Comparison of ENCODE assay signal across 10 mouse cellular contexts in the genomic region with DNA sequence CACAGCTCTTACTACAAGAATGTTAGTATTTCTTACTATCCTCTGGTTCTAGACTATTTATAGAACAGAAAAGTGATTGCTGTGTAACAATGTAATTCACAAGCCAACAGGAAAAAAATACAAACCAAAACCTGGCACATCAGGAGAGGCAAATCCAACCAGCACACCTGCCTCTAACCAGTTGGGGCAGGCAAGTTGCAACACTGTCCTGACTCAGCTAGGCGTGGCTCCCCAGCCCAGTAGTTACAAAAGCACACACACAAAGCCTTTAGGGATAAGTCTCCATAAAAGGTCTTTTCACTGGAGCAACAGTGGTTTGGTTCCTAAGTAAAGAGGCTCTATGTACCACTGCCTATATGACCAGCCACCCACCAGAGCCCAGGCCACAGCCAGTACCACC. TPM values are rescaled to one million over a fixed set of nuclear protein-coding genes. Genes with fewer than 3 reads are reported as not detected.
A peak's percentile ranks its signal among the peaks of the same experiment; 100 is the strongest.
DNase-seq lines count a peak whose midpoint lies in the region; ATAC-seq and TF ChIP-seq lines count a peak whose summit lies in the region.
"Had no signal": no experiment of that assay in that cellular context is flagged by ENCODE, and none has a peak within 500 bp of the region (broad histone marks: within the 10 kb centered on the region; RNA-seq: fewer than 3 reads in every experiment).

No protein-coding gene starts in this region.

- ATAC-seq in heart, embryonic 11.5 days (replicated peaks; ENCODE audit: insufficient number of reproducible peaks, low FRiP score, low TSS enrichment), result no peak
- ATAC-seq in erythroid progenitor cell, adult 5-6 weeks (replicated peaks; ENCODE audit: low FRiP score, poor library complexity, severe bottlenecking), result 0 out of 2 replicates have a peak, but pooled peaks have one; percentile 31
- ATAC-seq in midbrain, embryonic 13.5 days, result no peak
- no peak for ATAC-seq in hindbrain, embryonic 13.5 days (ENCODE audit: low FRiP score)

- no peak overlapping the region for H3K4me3 ChIP-seq in heart, adult 2 months
- H3K4me3 ChIP-seq in heart, embryonic 11.5 days (ENCODE audit: low read depth, low read length), result no peak overlapping the region
- H3K4me3 ChIP-seq in midbrain, embryonic 13.5 days (replicated peaks), result no peak overlapping the region
- no peak overlapping the region for H3K4me3 ChIP-seq in hindbrain, embryonic 13.5 days

- TF ChIP-seq CTCF in heart, adult 2 months (IDR thresholded peaks at IDR 0.05), result no peak

- WGBS in heart, adult 2 months, result 42% methylated on average over 1 of the region's 1 CpGs
- 70% methylated on average over 1 of the region's 1 CpGs for WGBS in heart, embryonic 11.5 days (ENCODE audit: insufficient replicate concordance)
- 50% methylated on average over 1 of the region's 1 CpGs for whole genome bisulfite sequencing in midbrain, embryonic 13.5 days
- WGBS in hindbrain, embryonic 13.5 days, result 90% methylated on average over 1 of the region's 1 CpGs

- no peak for TF ChIP-seq POLR2A in heart, adult 2 months (IDR thresholded peaks at IDR 0.05; ENCODE audit: insufficient read depth, low read depth, low read length)

- peaks cover 24% of the 10 kb centered on the region for H3K36me3 ChIP-seq in heart, adult 2 months (ENCODE audit: control insufficient read depth, insufficient read depth, low read length)
- no peaks in the 10 kb centered on the region for H3K36me3 ChIP-seq in heart, embryonic 11.5 days (ENCODE audit: control insufficient read depth, insufficient read depth, low read length)
- H3K36me3 ChIP-seq in midbrain, embryonic 13.5 days, result no peaks in the 10 kb centered on the region
- H3K36me3 ChIP-seq in hindbrain, embryonic 13.5 days, result no peaks in the 10 kb centered on the region

- intact Hi-C loops in heart, adult 2 months (cut with DNase I), result no loop called here

- no peaks in the 10 kb centered on the region for H3K27me3 ChIP-seq in heart, adult 2 months (ENCODE audit: control insufficient read depth, insufficient read depth, low read length)
- no peaks in the 10 kb centered on the region for H3K27me3 ChIP-seq in heart, embryonic 11.5 days (ENCODE audit: control insufficient read depth, insufficient read depth, low read length)
- no peaks in the 10 kb centered on the region for H3K27me3 ChIP-seq in midbrain, embryonic 13.5 days
- no peaks in the 10 kb centered on the region for H3K27me3 ChIP-seq in hindbrain, embryonic 13.5 days

- H3K27ac ChIP-seq in heart, adult 2 months, result peak overlapping the region; percentile 11; the same call in 1 of the 2 replicates
- H3K27ac ChIP-seq in heart, embryonic 11.5 days (ENCODE audit: low read depth, low read length), result no peak overlapping the region
- H3K27ac ChIP-seq in midbrain, embryonic 13.5 days, result no peak overlapping the region
- H3K27ac ChIP-seq in hindbrain, embryonic 13.5 days, result no peak overlapping the region

- peaks cover 31% of the 10 kb centered on the region for H3K4me1 ChIP-seq in heart, adult 2 months (ENCODE audit: control insufficient read depth, insufficient read depth, low read length)
- peaks cover 31% of the 10 kb centered on the region for H3K4me1 ChIP-seq in heart, embryonic 11.5 days (ENCODE audit: control insufficient read depth, insufficient read depth, low read length)
- peaks cover 20% of the 10 kb centered on the region for H3K4me1 ChIP-seq in midbrain, embryonic 13.5 days (replicated peaks)
- peaks cover 52% of the 10 kb centered on the region for H3K4me1 ChIP-seq in hindbrain, embryonic 13.5 days (replicated peaks)

- no peaks in the 10 kb centered on the region for H3K9me3 ChIP-seq in heart, embryonic 11.5 days (replicated peaks; ENCODE audit: control insufficient read depth, low read length)
- no peaks in the 10 kb centered on the region for H3K9me3 ChIP-seq in midbrain, embryonic 13.5 days
- no peaks in the 10 kb centered on the region for H3K9me3 ChIP-seq in hindbrain, embryonic 13.5 days

- no peak for DNase-seq in heart, adult 2 months
- peak; percentile 76 for DNase-seq in 416B (ENCODE audit: low read depth)
- peak; percentile 73 for DNase-seq in lung, postnatal 36 days
- no peak for DNase-seq in cerebellum, postnatal 25 days
- DNase-seq: cerebellum, adult 8-10 months; right cerebral cortex, postnatal 4 days had no signal

- TF ChIP-seq EP300 in heart, adult 2 months (IDR thresholded peaks at IDR 0.05; ENCODE audit: insufficient read depth, low read depth, low read length), result 0 out of 2 replicates have a peak, but pooled peaks have one; percentile 30

- H3K4me2 ChIP-seq in heart, embryonic 11.5 days, result no peak overlapping the region
- H3K4me2 ChIP-seq in midbrain, embryonic 13.5 days (replicated peaks), result no peak overlapping the region
- no peak overlapping the region for H3K4me2 ChIP-seq in hindbrain, embryonic 13.5 days

- H3K79me2 ChIP-seq in heart, adult 2 months (replicated peaks; ENCODE audit: control insufficient read depth, insufficient read depth, low read length), result peaks cover 9% of the 10 kb centered on the region

- H3K9ac ChIP-seq in heart, adult 2 months (ENCODE audit: low read depth, low read length), result no peak overlapping the region
- no peak overlapping the region for H3K9ac ChIP-seq in heart, embryonic 11.5 days (ENCODE audit: low read depth, low read length)
- H3K9ac ChIP-seq in midbrain, embryonic 13.5 days (replicated peaks), result no peak overlapping the region
- H3K9ac ChIP-seq in hindbrain, embryonic 13.5 days, result no peak overlapping the region

RNA-seq across cellular contexts. Expression of a gene that starts 20.8 kb away (rescaled TPM):
- 10 to 100 TPM; 68.0 to 76.3 TPM for total RNA-seq in heart, adult 2 months (2021)
- 34.4 and 48.3 TPM in 2 replicates for polyA plus RNA-seq in heart, adult 2 months (2012; rRNA removed)
- 49.5 and 51.3 TPM in 2 replicates for polyA plus RNA-seq in heart, embryonic 11.5 days (2014; fragmentation: Nextera tagmentation; extraction: Ambion mirVana)
- 81.8 and 106 TPM in 2 replicates for total RNA-seq in erythroid progenitor cell, adult 5-6 weeks (2015; ENCODE audit: low replicate concordance)
- 126 and 174 TPM in 2 replicates for total RNA-seq in erythroid progenitor cell, adult 5-6 weeks (2017; ENCODE audit: low replicate concordance)
- 32.3 and 34.4 TPM in 2 replicates for polyA plus RNA-seq in midbrain, embryonic 13.5 days (2015; fragmentation: Nextera tagmentation; extraction: Ambion mirVana)
- polyA plus RNA-seq in hindbrain, embryonic 13.5 days (2015; fragmentation: Nextera tagmentation; extraction: Ambion mirVana), result 29.9 and 30.7 TPM in 2 replicates

RNA-seq across cellular contexts. Expression of a gene that starts 41.5 kb away (rescaled TPM):
- total RNA-seq in heart, adult 2 months (2021), result 10 to 100 TPM; 74.4 to 88.2 TPM
- polyA plus RNA-seq in heart, adult 2 months (2012; rRNA removed), result 95.9 and 113 TPM in 2 replicates
- 48.7 and 49.4 TPM in 2 replicates for polyA plus RNA-seq in heart, embryonic 11.5 days (2014; fragmentation: Nextera tagmentation; extraction: Ambion mirVana)
- 63.4 and 71.7 TPM in 2 replicates for total RNA-seq in erythroid progenitor cell, adult 5-6 weeks (2015; ENCODE audit: low replicate concordance)
- total RNA-seq in erythroid progenitor cell, adult 5-6 weeks (2017; ENCODE audit: low replicate concordance), result 50.3 and 65.2 TPM in 2 replicates
- polyA plus RNA-seq in midbrain, embryonic 13.5 days (2015; fragmentation: Nextera tagmentation; extraction: Ambion mirVana), result 52.0 and 52.2 TPM in 2 replicates
- 45.9 and 48.7 TPM in 2 replicates for polyA plus RNA-seq in hindbrain, embryonic 13.5 days (2015; fragmentation: Nextera tagmentation; extraction: Ambion mirVana)

Comparison
In these comparisons a context has a peak if more than half of its experiments do, and no peak if none do; other contexts are left out.
1. DNase-seq: peak in 416B (single experiment) and lung, postnatal 36 days (single experiment); none in heart, adult 2 months (0 of 2) and cerebellum, postnatal 25 days (0 of 2).